Mouse (Mus musculus): ENCODE results near the gene Grin2a. TPM values are rescaled to one million over a fixed set of nuclear protein-coding genes. Genes with fewer than 3 reads are reported as not detected.
A peak's percentile ranks its signal among the peaks of the same experiment; 100 is the strongest.

Gene Grin2a
- polyA plus RNA-seq, 1 experiment from 2014 or later: 2.7 TPM

DNA sequence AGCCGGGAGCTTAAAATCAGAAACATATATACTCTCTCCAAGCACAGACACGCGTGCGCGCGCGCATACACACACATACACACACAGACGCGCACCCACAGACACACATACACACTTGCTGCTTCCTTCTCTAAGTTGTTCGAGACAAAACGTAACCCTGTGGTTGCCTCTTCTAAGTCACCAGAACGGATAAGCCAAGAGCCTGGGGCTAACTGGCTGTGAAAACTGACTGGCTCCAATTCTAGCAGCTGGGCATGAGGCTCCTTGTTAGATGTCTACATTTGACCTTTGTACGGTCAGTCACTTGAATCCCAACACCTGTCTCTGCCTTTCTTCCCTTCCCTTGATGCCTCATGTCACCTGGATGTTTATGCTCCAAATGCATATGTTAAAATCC lies 452 bp upstream of the Grin2a start:
- H3K9me3 ChIP-seq: no peaks in the 10 kb centered on the region
- H3K9ac ChIP-seq: no peak overlapping the region
- 21% methylated on average over 13 of the region's 13 CpGs for WGBS
- H3K4me3 ChIP-seq: peak overlapping the region; percentile 40; the same call in 1 of the 2 replicates
- ATAC-seq (ENCODE audit: insufficient number of reproducible peaks, low FRiP score, low TSS enrichment, low read depth): no peak
- no peak overlapping the region for H3K27ac ChIP-seq
- H3K4me2 ChIP-seq: peak overlapping the region; percentile 53
- H3K36me3 ChIP-seq: no peaks in the 10 kb centered on the region
- H3K4me1 ChIP-seq: peaks cover 37% of the 10 kb centered on the region
- H3K27me3 ChIP-seq: peaks cover 64% of the 10 kb centered on the region

DNA sequence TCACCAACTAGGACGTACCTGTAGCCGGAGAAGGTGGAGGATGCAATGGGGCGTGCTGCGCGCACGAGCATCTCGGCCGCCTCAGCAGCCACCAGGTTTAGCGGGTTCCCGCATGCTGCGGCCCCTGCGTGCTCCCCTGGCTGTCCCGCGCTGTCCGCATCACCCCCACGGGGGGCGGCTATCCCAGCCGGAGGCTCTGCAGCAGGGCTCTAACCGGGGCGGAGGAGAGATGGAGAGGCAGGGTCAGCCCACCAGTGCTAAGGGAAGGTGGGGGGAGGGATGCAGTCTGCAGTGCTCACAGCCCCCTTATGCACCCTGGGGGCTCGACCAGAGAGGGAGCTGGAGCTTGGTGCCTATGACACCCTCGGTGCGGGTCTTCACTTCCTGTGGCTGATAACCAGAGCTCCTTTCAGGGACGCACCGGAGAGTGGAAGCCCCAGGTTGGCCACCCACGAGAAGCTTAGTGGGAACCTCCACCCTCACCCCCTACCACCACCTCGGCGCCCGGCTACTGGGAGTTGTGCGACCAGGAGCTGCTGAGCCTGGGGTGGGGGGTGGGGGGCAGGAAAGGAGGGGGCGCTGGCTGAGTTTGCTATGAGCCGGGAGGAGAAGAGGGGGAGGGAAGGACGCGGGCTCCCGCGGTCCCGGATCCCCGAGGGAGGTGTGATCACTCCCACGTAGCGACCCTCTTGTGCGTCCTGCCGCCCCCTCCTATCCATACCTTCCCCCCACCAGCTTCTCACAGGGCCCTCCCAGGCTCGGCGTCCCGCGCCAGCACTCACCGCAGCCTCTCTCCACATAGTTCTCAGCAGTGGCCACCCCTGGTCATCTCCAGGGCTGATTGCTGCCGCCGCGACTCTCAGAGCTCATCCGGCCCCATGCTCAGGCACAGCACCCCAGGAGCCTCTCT lies 1.1 kb downstream of the Grin2a start:
- no peak for ATAC-seq (ENCODE audit: insufficient number of reproducible peaks, low FRiP score, low TSS enrichment, low read depth)
- Histone ChIP-seq H3K27me3 (peaks cover 75% of the 10 kb centered on the region), H3K36me3 (no peaks in the 10 kb centered on the region), H3K4me2 (peak overlapping the region; percentile 53), H3K4me1 (peaks cover 37% of the 10 kb centered on the region), H3K4me3 (peak overlapping the region; percentile 40), H3K9me3 (no peaks in the 10 kb centered on the region), H3K27ac (no peak overlapping the region), H3K9ac (no peak overlapping the region)
- under 1% methylated on average over 45 of the region's 51 CpGs for WGBS

DNA sequence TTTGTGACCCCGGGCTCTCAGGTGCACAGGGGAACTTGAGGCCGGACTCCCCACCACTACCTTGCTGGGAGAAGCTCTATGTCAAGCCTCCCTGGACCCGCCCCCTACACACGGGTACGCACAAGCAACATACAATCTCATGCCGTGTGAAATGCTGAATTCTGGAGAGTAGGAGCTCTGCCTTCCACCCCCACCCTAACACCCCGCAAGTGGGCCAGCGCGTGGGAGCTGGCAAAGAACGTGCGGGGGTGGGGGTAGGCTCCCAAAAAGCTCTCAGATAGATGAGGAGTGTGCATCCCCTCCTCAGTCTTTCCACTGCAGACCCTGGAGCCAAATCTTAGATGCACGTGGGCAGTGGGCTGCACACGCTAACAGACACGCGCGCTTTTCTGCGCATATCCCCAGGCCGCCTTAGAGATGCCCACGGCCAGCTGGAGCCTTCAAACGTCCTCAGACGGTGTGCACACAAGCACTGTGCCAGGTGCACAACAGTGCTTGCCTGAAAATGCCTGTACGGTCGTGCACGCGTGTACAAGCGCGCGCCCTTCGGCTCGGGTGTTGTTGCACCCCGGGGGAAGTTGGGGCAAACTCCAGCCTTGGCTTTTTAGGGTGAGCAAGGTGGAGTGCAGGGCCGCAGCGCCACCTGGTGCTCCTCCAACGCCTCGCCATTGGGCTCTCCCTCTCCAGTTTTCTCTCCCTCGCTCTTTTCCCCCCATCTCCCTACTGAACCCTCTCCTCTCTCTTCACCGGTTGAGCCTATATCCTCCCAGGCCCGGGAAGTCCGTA lies 1.9 kb downstream of the Grin2a start:
- H3K36me3 ChIP-seq: no peaks in the 10 kb centered on the region
- H3K4me3 ChIP-seq: peak overlapping the region; percentile 40
- no peaks in the 10 kb centered on the region for H3K9me3 ChIP-seq
- ATAC-seq (ENCODE audit: insufficient number of reproducible peaks, low FRiP score, low TSS enrichment, low read depth): peak; percentile 35; the same call in 1 of the 2 replicates
- H3K27ac ChIP-seq: no peak overlapping the region
- 2% methylated on average over 39 of the region's 39 CpGs for WGBS
- peaks cover 75% of the 10 kb centered on the region for H3K27me3 ChIP-seq
- H3K4me2 ChIP-seq: peak overlapping the region; percentile 53
- no peak overlapping the region for H3K9ac ChIP-seq
- peaks cover 37% of the 10 kb centered on the region for H3K4me1 ChIP-seq

DNA sequence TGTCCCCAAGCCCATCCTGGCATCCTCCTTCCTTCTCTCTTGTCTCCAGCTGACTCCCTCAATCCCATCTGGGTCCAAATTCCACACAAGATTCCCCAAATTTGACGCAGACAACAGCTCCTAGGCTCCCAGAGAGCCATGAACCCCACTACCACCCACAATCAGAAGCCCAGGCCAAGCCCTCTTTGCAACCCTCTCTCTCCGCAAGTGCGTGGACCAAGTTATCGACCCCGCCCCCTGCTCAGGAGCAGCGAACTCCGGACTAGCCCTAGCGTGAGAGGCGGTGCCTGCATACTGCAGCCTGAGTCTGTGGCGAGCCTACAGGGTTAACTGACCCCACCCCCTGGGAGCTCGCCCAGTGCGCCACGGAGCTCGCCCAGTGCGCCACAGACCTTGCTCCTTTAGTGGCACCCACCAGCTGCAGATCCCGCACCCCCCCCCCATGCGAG lies 2.6 kb downstream of the Grin2a start:
- H3K27ac ChIP-seq: no peak overlapping the region
- peak overlapping the region; percentile 53 for H3K4me2 ChIP-seq
- H3K9ac ChIP-seq: no peak overlapping the region
- peaks cover 37% of the 10 kb centered on the region for H3K4me1 ChIP-seq
- H3K9me3 ChIP-seq: no peaks in the 10 kb centered on the region
- ATAC-seq (ENCODE audit: insufficient number of reproducible peaks, low FRiP score, low TSS enrichment, low read depth): peak; percentile 26; the same call in 1 of the 2 replicates
- H3K36me3 ChIP-seq: no peaks in the 10 kb centered on the region
- peaks cover 75% of the 10 kb centered on the region for H3K27me3 ChIP-seq
- 1% methylated on average over 16 of the region's 17 CpGs for WGBS
- peak overlapping the region; percentile 40 for H3K4me3 ChIP-seq

DNA sequence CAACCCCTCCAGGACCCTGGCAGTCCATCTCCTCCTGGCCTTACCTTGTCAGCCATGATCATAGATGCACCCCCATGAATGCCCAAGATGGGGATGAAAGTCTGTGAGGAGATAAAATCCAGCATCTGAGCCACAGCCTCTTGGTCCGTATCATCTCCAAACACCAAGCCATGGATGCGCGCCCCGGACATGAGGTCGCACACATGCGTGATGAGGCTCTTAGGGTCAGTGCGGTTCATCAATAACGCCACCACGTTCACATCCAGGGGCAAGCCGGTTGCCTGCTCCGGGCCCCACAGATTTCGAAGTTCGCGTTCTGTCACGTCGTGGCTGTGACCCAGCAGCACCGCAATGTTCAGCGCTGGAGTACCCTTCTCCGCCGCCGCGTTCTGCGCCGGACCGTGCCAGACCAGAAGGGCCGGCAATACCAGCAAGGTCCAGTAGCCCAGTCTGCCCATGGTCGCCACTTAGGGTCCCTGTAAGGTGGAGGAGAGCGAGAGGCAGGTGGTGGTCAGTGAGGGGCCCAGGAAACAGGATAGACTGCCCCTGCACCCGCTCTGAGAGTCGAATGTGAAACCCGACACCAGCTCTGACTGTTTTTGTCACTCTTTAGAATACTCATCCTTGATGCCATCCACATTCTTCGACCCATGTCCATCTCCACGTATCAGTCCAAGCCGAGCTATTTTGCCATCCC lies 3.1 kb downstream of the Grin2a start:
- H3K9me3 ChIP-seq: no peaks in the 10 kb centered on the region
- H3K9ac ChIP-seq: no peak overlapping the region
- no peaks in the 10 kb centered on the region for H3K36me3 ChIP-seq
- H3K4me2 ChIP-seq: peak overlapping the region; percentile 53
- H3K27ac ChIP-seq: no peak overlapping the region
- ATAC-seq (ENCODE audit: insufficient number of reproducible peaks, low FRiP score, low TSS enrichment, low read depth): no peak
- H3K4me3 ChIP-seq: peak overlapping the region; percentile 40
- H3K27me3 ChIP-seq: peaks cover 75% of the 10 kb centered on the region
- 19% methylated on average over 34 of the region's 34 CpGs for WGBS
- peaks cover 37% of the 10 kb centered on the region for H3K4me1 ChIP-seq

DNA sequence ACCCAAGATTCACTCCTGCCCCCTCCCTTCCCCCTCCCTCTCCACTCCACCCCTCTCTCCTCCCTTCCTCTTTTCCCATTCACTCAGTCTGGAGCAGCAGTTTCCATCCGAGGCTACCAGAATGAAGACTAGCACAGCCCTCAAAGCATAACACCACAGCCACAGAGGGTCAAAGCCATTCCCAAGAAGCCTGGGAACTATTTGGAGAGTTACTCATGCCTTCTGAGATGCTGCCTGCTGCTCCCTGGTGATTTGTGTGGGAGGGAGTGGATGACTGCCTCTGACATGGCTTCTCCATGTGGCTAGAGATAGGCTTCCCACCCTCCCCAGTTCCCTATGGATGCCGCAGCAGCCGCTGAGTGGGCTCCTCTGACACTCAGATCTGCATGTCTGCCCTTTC lies 10.3 kb downstream of the Grin2a start:
- Histone ChIP-seq H3K9ac (no peak overlapping the region), H3K27ac (no peak overlapping the region), H3K9me3 (no peaks in the 10 kb centered on the region), H3K36me3 (no peaks in the 10 kb centered on the region), H3K27me3 (peaks cover 5% of the 10 kb centered on the region; the same call in 1 of the 2 replicates), H3K4me3 (no peak overlapping the region), H3K4me2 (no peak overlapping the region), H3K4me1 (no peaks in the 10 kb centered on the region)
- WGBS: 73% methylated on average over 3 of the region's 3 CpGs
- ATAC-seq (ENCODE audit: insufficient number of reproducible peaks, low FRiP score, low TSS enrichment, low read depth): no peak

DNA sequence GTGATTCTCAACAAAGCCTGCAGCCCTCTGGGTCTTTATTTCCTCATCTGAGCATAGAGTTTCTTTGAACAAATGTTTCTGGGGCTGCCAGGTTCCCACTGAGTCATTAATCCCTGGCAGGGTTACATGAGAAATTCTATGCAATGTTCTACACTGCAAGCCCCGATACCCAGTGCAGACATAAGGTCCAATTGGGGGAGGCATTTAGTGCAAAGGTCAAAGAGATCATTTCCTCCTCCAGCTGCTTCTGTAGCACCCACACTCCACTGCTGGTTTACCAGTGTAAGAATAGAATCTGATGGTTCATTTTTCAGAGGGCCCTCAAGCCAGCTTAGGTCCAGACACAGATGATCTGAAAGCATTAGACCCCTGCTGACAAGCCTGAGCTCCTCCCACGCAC lies 14.7 kb downstream of the Grin2a start:
- no peak overlapping the region for H3K9ac ChIP-seq
- no peak overlapping the region for H3K4me3 ChIP-seq
- H3K9me3 ChIP-seq: no peaks in the 10 kb centered on the region
- WGBS: 56% methylated on average over 2 of the region's 2 CpGs
- no peaks in the 10 kb centered on the region for H3K27me3 ChIP-seq
- ATAC-seq (ENCODE audit: insufficient number of reproducible peaks, low FRiP score, low TSS enrichment, low read depth): no peak
- no peaks in the 10 kb centered on the region for H3K36me3 ChIP-seq
- H3K4me2 ChIP-seq: no peak overlapping the region
- no peaks in the 10 kb centered on the region for H3K4me1 ChIP-seq
- no peak overlapping the region for H3K27ac ChIP-seq

DNA sequence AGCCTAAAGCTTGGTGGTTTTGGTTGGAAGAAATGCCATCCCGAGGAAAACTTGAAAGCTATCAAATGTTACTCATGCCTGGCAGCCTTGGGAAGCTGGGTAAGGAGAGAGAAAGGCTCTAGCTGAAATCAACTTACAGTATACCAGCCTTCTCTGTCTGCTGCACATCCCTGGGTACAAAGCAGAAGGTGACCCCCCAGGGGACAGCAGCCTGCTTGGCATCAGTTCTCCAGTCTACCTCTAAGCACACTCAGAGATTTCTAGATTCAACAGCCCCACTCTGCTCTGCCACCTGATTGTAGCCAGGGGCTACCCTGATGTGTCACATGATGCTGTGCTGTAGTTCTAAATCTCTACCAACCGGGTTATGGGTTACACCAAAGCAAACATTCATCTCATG lies 17.2 kb downstream of the Grin2a start:
- Histone ChIP-seq H3K4me1 (no peaks in the 10 kb centered on the region), H3K9me3 (no peaks in the 10 kb centered on the region), H3K4me2 (no peak overlapping the region), H3K4me3 (no peak overlapping the region), H3K27me3 (no peaks in the 10 kb centered on the region), H3K27ac (no peak overlapping the region), H3K9ac (no peak overlapping the region), H3K36me3 (no peaks in the 10 kb centered on the region)
- 73% methylated on average over 2 of the region's 2 CpGs for WGBS
- no peak for ATAC-seq (ENCODE audit: insufficient number of reproducible peaks, low FRiP score, low TSS enrichment, low read depth)

DNA sequence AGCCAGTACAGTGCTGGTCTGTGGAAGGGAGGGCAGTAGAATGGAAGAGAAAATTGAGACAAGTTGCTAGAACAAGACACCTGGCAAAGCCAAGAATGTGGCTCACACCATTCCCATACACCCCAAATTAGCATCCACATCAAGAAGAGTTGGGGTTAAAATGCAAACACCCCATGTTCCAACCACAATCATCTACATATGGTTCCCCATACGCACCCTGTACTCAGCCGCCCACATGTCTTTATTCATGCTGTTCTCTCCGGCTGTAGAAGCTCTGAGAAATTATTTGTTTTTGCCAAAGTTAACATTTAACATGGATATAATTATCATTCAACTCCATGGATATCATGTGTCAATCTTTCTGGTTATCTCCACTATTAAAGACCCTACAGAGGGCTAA lies 22.7 kb downstream of the Grin2a start:
- WGBS: 83% methylated on average over 3 of the region's 3 CpGs
- Histone ChIP-seq H3K9me3 (no peaks in the 10 kb centered on the region), H3K27me3 (no peaks in the 10 kb centered on the region)

DNA sequence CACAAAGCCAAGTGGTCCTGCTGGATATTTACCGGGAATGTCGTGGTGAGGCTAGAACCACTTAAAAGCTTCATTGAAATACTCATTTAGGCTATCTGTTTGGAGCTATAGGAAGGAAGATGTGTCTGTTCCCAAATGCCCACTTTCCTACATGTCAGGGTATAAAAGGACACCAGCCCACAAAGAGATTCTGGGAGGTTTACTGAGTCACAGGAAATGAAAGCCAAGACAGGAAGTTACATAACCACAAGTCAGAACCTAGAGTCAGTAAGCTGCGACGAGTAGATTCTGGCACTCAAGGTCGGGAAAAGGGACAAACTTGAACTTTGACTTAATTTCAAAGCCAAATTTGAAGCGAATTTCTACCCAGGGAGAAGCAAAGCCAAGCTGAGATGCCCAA lies 30.9 kb downstream of the Grin2a start:
- H3K27me3 ChIP-seq: no peaks in the 10 kb centered on the region
- no peak overlapping the region for H3K4me3 ChIP-seq
- H3K27ac ChIP-seq: no peak overlapping the region
- no peaks in the 10 kb centered on the region for H3K36me3 ChIP-seq
- no peak overlapping the region for H3K9ac ChIP-seq
- 67% methylated on average over 6 of the region's 6 CpGs for WGBS
- no peaks in the 10 kb centered on the region for H3K4me1 ChIP-seq
- H3K4me2 ChIP-seq: no peak overlapping the region
- H3K9me3 ChIP-seq: no peaks in the 10 kb centered on the region
- no peak for ATAC-seq (ENCODE audit: insufficient number of reproducible peaks, low FRiP score, low TSS enrichment, low read depth)

More for the DNA sequence above, 22.7 kb downstream of the Grin2a start:
- H3K9ac ChIP-seq: no peak overlapping the region
- no peak for ATAC-seq (ENCODE audit: insufficient number of reproducible peaks, low FRiP score, low TSS enrichment, low read depth)
- no peak overlapping the region for H3K4me2 ChIP-seq
- H3K4me1 ChIP-seq: no peaks in the 10 kb centered on the region
- H3K36me3 ChIP-seq: no peaks in the 10 kb centered on the region
- no peak overlapping the region for H3K27ac ChIP-seq
- H3K4me3 ChIP-seq: no peak overlapping the region

DNA sequence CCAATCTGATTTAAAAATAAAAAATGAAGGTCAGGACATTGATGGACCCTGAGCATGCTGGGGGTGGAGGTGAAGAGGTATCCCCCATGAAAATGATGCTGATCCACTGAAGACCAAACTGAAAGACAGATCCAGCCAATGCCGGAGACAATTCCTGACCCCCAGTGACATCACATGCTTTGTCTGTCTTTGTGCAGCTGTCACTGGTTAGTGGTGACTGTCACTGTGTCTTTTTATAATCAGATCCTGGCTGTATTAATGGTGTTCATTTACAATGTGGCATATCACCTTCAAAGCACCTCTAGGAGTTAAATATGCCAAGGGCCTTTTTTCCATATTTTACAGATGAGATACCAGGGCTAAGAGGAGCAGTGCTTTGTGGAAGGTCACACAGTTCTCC lies 32.9 kb downstream of the Grin2a start:
- no peak for ATAC-seq (ENCODE audit: insufficient number of reproducible peaks, low FRiP score, low TSS enrichment, low read depth)
- Histone ChIP-seq H3K27me3 (no peaks in the 10 kb centered on the region), H3K36me3 (no peaks in the 10 kb centered on the region), H3K9ac (no peak overlapping the region), H3K4me1 (no peaks in the 10 kb centered on the region), H3K4me3 (no peak overlapping the region), H3K4me2 (no peak overlapping the region), H3K9me3 (no peaks in the 10 kb centered on the region), H3K27ac (no peak overlapping the region)
- 91% methylated on average over 1 of the region's 1 CpGs for WGBS

Data from limb, embryonic 15.5 days (tissue).